8 mouse cellular contexts compared by ENCODE assay signal in the genomic region with DNA sequence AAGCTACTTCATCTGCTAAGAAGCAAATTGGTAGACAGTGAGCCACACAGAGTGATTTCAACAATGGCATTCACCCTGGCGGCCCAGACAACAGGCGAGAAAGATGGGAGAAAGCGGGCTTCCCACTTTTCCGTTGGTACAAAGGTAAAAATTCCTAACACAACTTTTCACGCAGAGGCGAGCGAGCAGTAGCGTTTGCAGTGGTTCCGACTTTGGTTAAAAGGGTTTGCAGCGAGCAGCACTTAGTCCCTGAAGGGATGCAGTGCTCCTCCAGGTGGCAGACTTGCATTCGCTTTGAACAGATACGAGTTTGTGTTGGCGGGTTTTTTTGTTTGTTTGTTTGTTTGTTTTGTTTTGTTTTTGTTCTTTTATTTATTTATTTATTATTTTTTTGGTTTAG.
DNase-seq lines count a peak whose midpoint lies in the region; ATAC-seq and TF ChIP-seq lines count a peak whose summit lies in the region.

No protein-coding gene starts in this region.

- no peaks in the 10 kb centered on the region for H3K4me1 ChIP-seq in thymus, adult 2 months (replicated peaks; ENCODE audit: control insufficient read depth, insufficient read depth, low read length)
- H3K4me1 ChIP-seq in embryonic facial prominence, embryonic 10.5 days: peaks cover 20% of the 10 kb centered on the region
- no peaks in the 10 kb centered on the region for H3K4me1 ChIP-seq in liver, postnatal 0 days (ENCODE audit: insufficient read depth)

- no peak for ATAC-seq in liver, postnatal 0 days

- H3K27ac ChIP-seq in thymus, adult 2 months (ENCODE audit: control insufficient read depth, insufficient read depth, low read length): no peak overlapping the region
- H3K27ac ChIP-seq in embryonic facial prominence, embryonic 10.5 days (replicated peaks): no peak overlapping the region
- H3K27ac ChIP-seq in liver, postnatal 0 days (ENCODE audit: low read depth): no peak overlapping the region

- H3K4me2 ChIP-seq in liver, postnatal 0 days (ENCODE audit: low read depth, low read length): peak overlapping the region; percentile 10; the same call in 1 of the 2 replicates

- no peaks in the 10 kb centered on the region for H3K9me3 ChIP-seq in embryonic facial prominence, embryonic 10.5 days
- no peaks in the 10 kb centered on the region for H3K9me3 ChIP-seq in liver, postnatal 0 days (ENCODE audit: low read length)

- TF ChIP-seq POLR2A in thymus, adult 2 months (IDR thresholded peaks at IDR 0.05; ENCODE audit: control insufficient read depth, extremely low read depth, insufficient read depth, low read length, poor library complexity): no peak

- intact Hi-C loops in heart, postnatal 10 days (cut with DNase I): loop anchor here (1.0 to 10.0 kb wide), 6 partner anchors 50 to 1010 kb away; no protein-coding TSS in a partner anchor

- TF ChIP-seq CTCF in thymus, adult 2 months (IDR thresholded peaks at IDR 0.05; ENCODE audit: borderline replicate concordance, control insufficient read depth, extremely low read depth, insufficient read depth, low read length, poor library complexity): no peak
- TF ChIP-seq CTCF in liver, postnatal 0 days (IDR thresholded peaks at IDR 0.05; ENCODE audit: low read depth): peak; percentile 46

- H3K9ac ChIP-seq in liver, postnatal 0 days (replicated peaks): no peak overlapping the region

- TF ChIP-seq EP300 in liver, postnatal 0 days (IDR thresholded peaks at IDR 0.05; ENCODE audit: low read depth): no peak

- no peaks in the 10 kb centered on the region for H3K36me3 ChIP-seq in thymus, adult 2 months (ENCODE audit: control insufficient read depth, insufficient read depth, low read length)
- no peaks in the 10 kb centered on the region for H3K36me3 ChIP-seq in embryonic facial prominence, embryonic 10.5 days (replicated peaks)
- no peaks in the 10 kb centered on the region for H3K36me3 ChIP-seq in liver, postnatal 0 days (replicated peaks; ENCODE audit: insufficient read depth, low read length)

- H3K27me3 ChIP-seq in thymus, adult 2 months (ENCODE audit: control insufficient read depth, insufficient read depth, low read length): no peaks in the 10 kb centered on the region
- peaks cover 4% of the 10 kb centered on the region; the same call in 1 of the 2 replicates for H3K27me3 ChIP-seq in embryonic facial prominence, embryonic 10.5 days (replicated peaks; ENCODE audit: low read depth, poor library complexity, severe bottlenecking)
- no peaks in the 10 kb centered on the region for H3K27me3 ChIP-seq in liver, postnatal 0 days (ENCODE audit: insufficient read depth, low read length)

- peak; percentile 1 for DNase-seq in thymus, adult 2 months
- no peak for DNase-seq in thymus, postnatal 25 days
- DNase-seq in embryonic facial prominence, embryonic 10.5 days (ENCODE audit: low spot score): peak; percentile 54
- peak; percentile 45 to 57 for DNase-seq in heart, postnatal 10 days
- DNase-seq in kidney, postnatal 4 days: peak; percentile 70 to 75
- DNase-seq in liver, postnatal 0 days: peak; percentile 19
- DNase-seq in right cerebral cortex, adult 18-20 months: peak; percentile 39
- no peak for DNase-seq in c-Kit-positive CD71-positive TER-119-positive erythroid progenitor cells, embryonic 14.5 days (ENCODE audit: low spot score)

- 17% methylated on average over 13 of the region's 13 CpGs for WGBS in thymus, adult 2 months
- 21% methylated on average over 13 of the region's 13 CpGs for WGBS in embryonic facial prominence, embryonic 10.5 days
- 12% methylated on average over 13 of the region's 13 CpGs for WGBS in liver, postnatal 0 days (ENCODE audit: insufficient replicate concordance)

- no peak overlapping the region for H3K4me3 ChIP-seq in thymus, adult 2 months (ENCODE audit: control insufficient read depth, insufficient read depth, low read length)
- no peak overlapping the region; the same call in 1 of the 2 replicates for H3K4me3 ChIP-seq in embryonic facial prominence, embryonic 10.5 days
- H3K4me3 ChIP-seq in liver, postnatal 0 days (ENCODE audit: low read depth, low read length): no peak overlapping the region

Comparison
In these comparisons a context has a peak if more than half of its experiments do, and no peak if none do; other contexts are left out.
1. DNase-seq: peak in thymus, adult 2 months (single experiment), embryonic facial prominence, embryonic 10.5 days (single experiment), heart, postnatal 10 days (2 of 2), kidney, postnatal 4 days (2 of 2), liver, postnatal 0 days (single experiment) and right cerebral cortex, adult 18-20 months (single experiment); none in thymus, postnatal 25 days (single experiment) and c-Kit-positive CD71-positive TER-119-positive erythroid progenitor cells, embryonic 14.5 days (single experiment).